Mouse (Mus musculus): Measurements from ENCODE around the gene Map1b.
A peak's percentile ranks its signal among the peaks of the same experiment; 100 is the strongest.

Map1b gene

DNA sequence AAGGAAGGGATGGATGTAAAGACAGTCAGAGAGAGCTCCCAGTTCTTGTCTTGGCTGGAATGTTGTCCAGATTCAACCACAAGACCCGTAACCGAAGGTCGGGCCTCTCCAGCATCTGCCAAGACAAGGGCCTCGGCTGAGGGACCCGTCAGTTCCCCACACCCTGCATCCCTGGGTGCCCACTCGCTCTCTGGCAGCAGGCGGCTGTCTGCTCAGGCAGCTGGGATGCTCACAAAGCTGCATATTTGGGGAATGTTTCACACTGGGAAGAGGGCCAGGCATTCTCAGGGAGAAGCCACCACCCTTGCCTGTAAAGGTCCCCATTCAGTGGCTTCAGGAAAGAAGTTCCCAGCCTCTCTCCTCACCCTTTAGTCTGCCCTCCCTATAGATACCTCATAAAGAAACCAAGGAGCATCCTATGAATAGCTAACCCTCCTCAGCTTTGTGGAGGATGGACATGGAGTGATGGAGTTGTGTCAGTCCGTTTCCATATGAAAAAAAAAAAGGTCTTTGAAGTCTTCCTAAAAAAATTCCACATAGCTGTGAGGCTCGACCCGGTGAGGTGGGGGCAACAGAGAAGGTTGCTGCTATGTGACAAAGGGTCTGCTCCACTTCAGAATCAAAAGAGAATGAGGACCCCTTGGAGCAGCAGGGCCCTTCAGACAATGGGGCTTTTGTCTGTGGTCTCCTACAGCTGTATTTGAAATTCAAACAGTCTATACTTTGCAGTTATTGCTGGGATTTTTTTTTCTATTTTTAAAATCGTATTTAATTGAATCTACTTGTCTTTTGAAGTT lies 68.7 kb downstream of the Map1b start:
- peak; percentile 60 for DNase-seq (ENCODE audit: low read depth, low spot score)

DNA sequence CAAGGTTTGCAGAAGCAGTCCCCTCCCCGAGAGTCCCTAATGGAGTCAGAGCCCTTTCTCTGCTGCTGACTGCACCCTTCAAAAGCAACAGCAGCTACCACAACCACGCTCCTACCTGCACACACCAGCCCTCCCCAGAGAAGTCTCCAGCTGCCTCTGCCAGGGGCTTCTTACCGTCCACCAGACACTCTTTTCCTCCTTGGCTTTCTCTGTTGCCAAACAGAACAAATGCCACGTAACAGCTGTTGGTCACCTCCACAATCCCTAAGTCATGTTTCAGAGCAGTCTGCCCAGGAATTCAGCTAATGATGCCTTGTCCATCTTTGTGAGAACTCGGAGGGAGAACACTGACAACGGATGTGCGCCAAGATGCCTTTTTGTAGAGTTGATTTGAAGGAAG lies 69.3 kb downstream of the Map1b start:
- no peak for DNase-seq (ENCODE audit: low read depth, low spot score)

DNA sequence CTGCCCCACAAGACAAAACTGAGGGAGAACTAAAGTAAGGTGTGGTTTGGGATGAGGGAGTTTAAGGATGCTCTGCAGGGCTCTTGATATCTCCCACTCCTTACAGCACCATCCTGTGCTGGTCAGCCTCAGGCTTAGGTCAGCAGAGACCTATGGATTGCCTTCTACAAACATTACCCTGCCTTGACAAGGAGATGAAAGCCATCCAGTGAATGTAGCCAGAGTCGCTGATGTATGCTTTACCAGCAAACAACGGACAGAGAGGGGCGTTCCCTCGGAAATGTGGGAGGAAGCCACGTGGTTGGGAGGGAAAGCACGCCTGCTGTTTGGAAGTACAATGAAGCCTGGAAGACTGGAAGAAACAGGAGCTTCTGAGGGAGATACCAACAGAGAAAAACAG lies 71.5 kb downstream of the Map1b start:
- DNase-seq (ENCODE audit: low read depth, low spot score): peak; percentile 78

DNA sequence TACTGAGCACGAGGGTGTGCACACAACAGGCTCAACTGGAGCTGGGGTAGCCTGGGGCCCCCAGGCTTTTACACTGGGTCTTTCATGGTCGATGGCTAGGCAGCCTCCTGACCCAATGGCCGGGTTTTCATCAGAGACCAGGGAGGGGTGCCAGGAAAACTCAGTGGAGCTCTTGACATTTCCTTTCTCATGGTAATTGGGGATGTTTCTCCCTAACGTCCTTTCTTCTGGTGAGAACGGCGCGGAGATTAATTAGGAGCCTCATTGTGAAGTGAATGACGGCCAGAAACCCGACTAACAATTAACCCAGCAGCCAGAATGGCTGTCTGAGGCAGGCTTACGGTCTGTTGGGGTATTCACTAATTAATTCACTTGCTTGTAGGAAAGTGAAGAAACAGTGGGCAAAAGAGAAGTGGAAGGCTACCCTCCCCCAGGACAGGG lies 71.9 kb downstream of the Map1b start:
- peak; percentile 81 for DNase-seq (ENCODE audit: low read depth, low spot score)

DNA sequence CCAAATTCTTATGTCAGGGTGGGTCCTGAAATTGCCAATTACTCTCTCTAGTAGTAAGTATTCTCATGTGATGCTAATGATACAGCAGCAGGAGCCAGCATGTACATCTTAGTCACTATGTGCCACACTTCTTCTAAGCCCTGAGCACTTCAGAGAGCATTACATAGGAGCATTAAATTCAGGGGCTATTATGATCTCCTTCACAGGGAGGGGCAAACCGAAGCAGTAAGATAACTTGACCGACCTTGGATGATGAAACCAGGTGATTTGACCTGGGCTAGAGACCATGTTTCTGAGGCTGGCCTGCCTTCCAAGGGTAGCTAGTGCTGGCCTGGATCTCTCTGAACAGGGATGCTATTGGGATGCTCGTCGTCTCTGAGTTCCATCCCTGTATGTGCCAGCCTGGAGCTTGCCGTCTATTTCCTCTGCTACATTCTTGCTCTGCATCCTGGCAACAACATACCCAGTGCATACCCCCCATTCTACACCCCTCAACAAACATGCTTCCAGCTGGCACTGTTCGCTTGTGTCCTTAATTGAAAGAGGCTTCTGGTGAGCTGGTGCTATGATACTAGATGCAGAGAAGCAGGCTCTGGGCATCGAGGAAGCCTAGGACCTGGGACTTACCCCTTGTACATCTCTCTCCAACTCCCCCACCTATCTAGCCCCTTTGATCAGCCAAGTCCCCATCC lies 72.7 kb downstream of the Map1b start:
- no peak for DNase-seq (ENCODE audit: low read depth, low spot score)

DNA sequence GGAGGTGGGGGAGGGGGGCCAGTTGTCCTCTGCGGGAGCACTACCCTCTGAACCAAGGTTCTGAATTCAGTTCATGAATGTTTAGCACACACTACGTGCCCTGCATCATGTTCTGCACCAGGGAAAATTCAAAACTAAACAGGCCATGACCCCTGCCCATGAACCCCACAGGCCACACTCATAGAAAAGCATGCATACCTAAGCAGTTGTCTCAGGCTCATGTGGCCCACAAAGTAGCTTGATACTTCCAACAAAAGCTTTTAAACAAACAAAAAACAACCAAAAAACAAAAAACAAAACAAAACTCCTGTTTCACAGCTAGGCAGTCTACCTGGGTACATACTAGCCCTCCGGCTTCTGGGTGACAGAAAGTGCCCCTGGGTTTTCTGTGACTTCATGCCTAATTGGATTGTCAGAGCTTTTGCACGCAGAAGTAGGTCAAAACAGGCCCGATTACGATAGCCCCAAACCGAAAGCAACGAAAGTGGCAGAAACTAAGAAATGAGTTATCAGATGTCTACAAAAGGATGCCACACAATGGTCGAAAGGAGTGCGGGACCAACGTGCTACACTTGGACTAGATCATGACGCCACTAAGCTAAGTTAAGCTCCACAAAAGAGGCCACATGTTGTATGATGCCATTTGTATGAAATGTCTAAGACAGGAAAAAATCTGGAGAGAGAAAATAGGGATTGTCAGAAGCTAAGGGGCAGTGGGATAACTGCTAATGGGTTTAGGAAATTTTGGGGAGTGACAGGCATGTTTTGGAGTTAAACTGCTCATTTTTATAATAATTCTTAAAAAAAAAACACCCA lies 73.7 kb downstream of the Map1b start:
- DNase-seq (ENCODE audit: low read depth, low spot score): no peak

DNA sequence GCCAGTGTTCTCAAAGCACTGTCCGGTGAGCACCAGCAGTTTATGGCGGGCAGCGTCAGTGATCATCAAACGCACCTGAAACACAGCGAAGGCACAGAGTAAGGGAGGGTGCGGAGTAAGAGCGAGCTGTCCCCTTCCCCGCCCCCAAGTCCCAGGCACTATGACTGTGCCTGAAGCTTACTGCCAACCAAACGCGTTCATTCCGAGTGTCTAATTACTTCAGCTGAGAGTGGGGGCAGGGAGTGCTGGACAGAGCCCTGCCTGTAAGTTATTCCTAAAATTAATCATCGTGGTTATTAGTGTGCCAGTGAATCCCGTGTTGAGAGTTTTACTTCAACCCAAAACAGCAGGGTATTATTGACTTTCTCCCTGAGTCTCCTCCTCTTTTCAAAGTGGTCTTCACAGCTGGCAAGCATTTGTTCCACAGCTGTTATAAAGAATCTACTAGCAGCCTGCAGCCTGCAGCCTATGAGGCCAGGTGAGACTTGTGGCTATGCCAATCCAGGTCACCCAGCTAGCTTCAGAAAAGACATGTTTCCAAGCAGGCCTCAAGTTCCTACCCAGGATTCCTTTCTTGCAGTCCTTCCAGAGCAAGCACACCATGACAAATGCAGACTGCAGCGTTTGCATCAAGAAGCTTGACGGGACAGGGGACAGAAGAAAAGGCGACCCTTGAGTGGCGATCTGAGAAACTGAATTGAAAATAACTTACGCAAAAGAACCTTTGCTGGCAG lies 74.5 kb downstream of the Map1b start:
- peak; percentile 72 for DNase-seq (ENCODE audit: low read depth, low spot score)

DNA sequence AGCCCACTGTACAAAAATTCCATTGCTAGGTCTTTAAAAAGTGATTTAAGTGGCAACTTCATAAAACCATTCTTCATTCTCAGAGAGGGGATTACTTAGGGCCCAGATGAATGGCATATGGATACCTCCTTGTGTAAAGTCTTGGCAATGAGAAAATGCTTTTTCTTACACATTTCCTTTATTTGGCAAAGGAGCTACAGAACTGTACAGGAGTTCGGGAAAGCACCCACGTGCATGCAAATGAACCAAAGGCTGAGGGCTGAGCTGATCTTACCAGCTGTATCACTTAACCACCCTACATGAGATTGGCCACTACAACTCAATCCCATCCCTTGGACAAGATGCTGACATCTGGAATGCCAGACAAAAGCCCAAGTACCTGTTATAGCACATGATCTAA lies 76.1 kb downstream of the Map1b start:
- no peak for DNase-seq (ENCODE audit: low read depth, low spot score)

DNA sequence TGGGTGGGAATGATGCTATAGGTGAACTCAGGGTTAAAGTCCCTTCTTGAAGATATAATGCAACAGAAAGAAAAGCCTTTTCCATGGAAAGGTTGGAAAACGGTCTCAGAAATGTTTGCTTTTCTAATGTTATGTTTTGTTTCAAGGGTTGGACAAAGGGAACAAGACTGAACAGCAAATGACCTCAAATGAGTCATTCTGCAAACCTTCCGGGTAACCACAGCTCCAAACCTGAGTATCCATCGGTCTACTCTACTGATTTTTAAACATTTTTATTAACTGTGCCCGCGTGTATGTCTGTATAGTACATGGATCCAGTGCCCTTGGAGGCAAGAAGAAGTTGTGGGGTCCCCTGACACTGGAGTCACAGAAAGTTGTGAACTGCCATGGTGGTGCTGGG lies 77.0 kb downstream of the Map1b start:
- no peak for DNase-seq (ENCODE audit: low read depth, low spot score)

DNA sequence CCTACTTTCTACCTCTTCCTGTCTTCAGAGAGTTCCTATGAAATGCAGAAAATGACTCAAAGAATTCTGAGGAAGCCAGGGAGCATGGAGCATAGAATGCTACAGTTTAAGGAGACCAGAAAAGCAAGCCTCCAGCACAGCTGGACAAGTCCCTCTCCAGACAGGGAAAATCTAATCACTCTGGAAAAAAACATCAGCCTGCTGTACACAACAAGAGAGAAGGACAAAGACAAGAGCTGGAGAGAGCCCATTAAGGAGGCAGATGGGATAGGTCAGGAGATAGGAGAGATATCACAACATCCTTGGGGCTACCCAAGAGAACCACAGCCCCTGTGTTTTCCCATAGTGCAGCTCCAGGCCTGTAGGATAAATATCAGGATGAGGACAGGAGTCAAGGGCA lies 79.3 kb downstream of the Map1b start:
- DNase-seq (ENCODE audit: low read depth, low spot score): no peak

DNA sequence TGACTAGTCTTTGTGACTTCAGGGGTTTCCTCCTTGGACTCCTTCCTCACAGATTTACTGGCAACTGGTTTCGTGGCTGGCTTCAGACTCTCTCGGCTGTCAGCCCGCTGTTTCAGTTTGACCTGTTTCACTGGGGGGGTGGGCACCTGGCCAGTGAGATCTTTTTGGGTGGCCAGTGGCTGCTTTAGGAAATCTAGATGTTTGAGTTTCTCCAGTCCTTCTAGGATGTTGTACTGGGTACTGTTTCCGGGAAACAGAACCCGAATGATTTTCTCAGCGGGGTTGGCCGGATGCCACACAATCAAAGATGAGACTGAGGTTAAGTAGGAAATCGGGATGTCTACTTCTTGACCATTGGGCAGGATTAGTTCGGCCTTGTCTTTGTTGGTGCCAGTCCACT lies 81.8 kb downstream of the Map1b start:
- no peak for DNase-seq (ENCODE audit: low read depth, low spot score)

DNA sequence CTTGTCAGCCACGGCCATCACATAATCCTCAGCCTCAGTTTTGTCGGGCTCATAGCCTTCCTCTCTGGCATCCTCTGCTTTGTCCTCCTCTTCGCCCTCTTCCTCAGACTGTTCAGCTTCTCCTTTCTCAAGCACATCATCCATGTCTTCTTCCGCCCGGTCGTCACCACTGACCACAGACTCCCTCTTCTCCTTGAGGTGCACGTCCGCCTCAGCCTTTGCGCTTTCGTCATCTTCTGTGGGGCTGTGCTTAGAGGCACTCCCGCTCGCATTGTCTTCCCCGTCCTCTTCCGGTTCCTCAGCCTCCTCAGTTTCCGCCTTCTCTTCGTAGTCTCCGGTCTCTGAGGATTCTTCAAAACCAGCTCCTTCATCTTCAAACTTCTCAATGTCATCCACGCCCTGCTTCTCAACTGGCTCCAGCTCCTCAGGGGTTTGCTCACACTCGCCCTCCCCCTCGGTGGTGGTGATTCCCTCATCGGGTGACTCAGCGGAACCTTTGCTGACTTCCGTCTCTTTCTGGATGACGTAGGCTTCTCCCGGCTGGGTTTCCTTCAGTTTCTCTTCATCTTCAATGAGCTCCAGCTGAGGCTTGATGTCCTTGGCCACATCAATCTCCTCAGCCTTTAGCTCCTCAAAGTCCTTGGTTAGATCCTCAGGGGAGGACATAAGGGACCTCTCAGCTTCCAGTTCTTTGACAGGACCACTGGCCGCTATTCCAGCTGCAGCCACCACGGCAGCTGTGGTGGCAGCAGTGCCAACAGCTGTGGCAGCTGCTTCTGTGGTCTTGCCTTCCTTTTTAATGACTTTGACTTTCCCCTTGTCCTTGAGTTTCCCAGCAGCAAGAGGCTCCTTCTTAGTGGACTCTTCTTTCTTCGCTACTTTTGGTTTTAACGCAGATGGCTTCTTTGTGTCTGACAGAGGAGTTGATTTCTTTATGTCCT lies 83.0 kb downstream of the Map1b start:
- DNase-seq (ENCODE audit: low read depth, low spot score): no peak

DNA sequence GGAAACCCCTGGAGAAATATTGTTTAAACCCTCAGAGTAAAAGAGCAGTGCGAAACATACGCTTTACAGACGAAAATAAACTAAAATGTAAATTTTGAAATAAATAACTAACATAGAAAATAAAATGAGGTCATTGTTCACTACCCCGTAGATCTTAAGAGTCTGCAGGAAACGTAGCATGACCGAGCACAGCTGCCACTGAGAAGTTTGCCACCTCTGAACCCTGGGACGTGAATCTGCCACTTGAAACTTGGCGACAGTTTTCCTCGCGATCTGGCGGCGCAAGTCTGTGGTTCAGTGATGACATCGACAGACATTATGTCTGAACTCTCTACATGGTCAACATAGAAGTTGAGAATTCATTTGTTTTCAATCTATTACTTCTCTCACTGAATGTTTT lies 92.8 kb downstream of the Map1b start:
- peak; percentile 39 for DNase-seq (ENCODE audit: low read depth, low spot score)

DNA sequence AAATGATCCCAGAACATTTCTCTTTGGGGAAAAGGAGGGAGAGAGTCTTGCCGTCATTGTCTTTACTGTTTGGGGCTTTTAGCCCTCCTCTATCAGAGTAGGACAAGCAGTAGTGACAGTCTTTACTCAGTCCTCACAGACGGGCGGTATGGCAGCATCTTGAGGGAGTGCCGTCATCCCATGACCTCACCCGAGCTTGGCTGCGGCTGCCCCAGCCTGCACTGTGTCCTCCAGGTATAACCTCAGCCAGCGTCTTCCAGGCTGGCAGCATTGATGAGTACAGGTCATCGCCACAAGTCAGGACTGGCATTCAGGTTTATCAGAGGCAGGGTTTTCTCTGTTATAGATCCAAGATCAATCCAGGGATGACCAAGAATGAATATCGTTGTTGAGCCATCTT lies 99.7 kb downstream of the Map1b start:
- no peak for DNase-seq (ENCODE audit: low read depth, low spot score)

DNA sequence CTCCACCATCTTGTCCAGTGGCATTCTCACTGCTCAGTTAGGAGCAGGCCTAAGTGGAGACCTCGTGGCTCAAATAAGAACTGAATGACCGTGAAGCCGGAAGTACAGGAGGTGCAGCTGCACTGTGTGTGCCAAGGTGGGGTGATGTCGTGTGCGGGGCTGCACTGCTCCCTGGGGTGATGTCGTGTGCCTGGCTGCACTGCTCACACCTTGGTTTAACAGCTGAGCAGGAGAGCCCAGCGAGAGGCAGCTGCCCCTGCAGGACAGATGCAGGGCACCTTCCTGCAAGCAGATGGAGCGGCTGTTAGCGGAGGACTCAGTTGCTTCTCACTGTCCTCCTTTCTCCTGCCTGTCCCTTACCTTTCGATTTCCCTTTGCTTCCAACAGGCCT lies 102.0 kb downstream of the Map1b start:
- no peak for DNase-seq (ENCODE audit: low read depth, low spot score)

DNA sequence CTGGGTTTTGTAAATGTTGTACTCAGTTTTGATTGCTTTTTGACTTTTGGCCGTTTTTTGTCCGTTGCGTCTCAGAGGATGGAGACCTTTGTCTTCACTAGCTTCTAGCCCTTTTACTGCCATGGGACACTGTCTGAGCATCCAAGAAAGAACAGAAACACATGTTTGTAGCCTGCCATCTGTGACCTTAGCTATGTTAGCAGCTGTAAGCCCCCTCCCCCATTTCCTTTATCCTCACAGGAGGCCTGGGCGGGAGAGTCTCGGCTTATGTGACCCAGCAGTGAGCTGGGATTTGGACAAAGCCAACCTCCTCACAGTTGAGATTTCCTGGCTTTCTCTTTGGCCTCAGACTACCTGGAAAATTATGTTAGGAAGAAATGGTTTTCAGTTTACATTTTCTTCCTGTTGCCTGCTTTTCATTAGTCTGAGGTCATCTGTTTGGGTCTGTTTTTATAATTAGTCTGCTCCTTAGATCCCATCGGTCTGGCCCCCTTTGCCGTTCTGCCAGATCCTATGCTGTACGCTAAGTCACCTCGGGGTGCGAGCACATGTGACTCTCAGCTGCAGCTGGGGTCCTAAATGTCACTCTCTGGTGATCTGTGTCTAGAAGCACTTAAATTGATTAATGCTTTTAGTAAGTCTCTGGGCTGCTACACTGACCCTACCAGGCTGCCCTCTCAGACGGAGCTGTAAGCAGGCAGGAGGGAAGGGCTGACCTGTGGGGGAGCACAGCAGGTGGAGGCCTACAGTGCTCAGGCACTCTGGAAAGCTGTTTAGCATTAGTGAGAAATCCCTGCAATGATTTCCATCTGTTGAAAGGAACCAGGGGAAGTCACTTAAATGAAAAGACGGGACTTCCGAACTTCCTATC lies 102.6 kb downstream of the Map1b start:
- DNase-seq (ENCODE audit: low read depth, low spot score): peak; percentile 85

DNA sequence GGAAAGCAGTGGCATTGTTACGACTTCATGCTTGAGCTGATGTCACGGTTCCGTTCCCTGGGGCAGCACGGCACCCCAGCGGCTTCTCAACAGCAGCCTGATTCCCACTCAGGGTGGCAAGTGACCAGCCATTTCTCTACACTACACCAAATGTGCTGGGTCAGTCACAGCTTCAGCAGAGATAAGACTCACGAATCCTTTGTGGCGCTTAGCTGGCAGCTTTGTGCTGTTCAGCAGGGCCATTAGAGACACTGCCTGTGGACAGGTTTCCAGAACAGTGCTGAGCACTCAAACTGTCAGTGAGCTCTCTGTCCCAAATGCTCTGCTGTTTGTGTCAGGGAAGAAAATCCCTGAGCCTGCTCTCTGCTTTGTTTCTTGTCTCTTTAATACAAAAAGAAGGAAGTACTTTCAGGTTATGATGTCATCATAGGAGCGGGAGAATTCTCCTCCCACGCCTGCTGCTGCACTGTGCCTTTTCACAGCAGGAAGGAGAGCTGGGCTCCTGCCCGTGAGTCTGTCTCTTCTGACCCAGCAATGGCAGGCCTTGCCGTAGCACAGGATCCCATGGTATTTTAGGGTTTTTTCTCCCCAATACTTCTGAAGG lies 103.8 kb downstream of the Map1b start:
- peak; percentile 52 for DNase-seq (ENCODE audit: low read depth, low spot score)

DNA sequence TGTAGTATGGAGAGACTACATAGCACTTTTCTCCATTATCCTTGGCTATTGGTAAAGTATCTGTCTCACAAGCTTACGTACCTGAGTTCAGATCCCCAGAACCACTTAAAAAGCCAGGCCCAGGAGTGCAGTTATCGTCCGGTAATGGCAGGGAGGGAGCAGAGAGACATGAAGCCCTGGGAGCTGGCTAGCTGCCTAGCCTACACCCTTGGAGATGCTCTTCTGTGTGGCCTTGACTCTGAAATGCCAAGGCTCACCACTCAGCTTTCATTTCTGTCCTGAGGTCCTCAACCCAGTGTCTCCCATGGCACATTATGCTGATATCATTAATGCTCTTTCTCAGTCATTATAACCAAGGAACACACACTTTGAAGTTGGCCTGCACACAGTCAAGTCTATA lies 104.6 kb downstream of the Map1b start:
- DNase-seq (ENCODE audit: low read depth, low spot score): no peak

All from mesoderm, embryonic 11.5 days (tissue).